Comparison of ENCODE assay signal across 7 mouse cellular contexts in the genomic region with DNA sequence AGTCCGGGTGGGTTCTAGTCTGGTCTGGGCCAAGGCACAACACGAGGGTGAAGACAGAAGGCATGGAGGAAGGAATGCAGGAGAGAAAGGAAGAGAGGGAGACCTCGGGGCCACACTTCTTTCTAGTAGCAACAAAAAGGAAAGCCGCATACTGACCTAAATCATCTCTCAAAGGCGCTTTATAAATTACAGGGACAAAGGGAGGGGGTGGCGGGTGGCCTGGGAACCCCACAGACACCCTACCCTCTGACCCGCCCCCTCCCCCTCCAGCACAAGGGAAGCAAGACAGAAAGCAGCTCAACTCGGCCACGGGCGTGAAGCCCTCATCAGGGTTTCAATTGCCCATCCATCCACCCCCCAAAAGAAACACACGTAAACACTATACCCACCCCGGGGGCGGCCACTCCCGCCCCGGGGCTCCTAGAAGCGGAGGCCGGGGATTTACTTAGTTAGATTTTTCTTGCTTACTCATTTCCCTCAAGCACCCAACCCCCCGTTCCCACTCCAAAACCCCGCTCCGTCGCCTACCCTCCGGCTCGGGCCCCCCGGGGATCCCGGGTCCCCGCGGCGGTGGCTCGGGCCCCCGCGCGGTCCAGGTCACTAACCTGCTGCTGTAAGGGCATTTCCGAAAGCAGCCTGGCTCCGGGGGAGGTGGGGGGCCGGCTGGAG. TPM values are rescaled to one million over a fixed set of nuclear protein-coding genes. Genes with fewer than 3 reads are reported as not detected.
DNase-seq lines count a peak whose midpoint lies in the region; ATAC-seq and TF ChIP-seq lines count a peak whose summit lies in the region.

No protein-coding gene starts in this region.

- DNase-seq in 3134 (ENCODE audit: extremely low read depth, insufficient read length, low spot score) = peak; percentile 69
- DNase-seq in B cell, adult 2 months = peak; percentile 21 to 48
- DNase-seq in cerebellum, adult 11-12 months = peak; percentile 48
- peak; percentile 34 to 39 for DNase-seq in frontal cortex, postnatal 36 days (ENCODE audit: low spot score in 2 of 2)
- no peak for DNase-seq in liver, postnatal 0 days
- DNase-seq in right cerebral cortex, adult 18-20 months = peak; percentile 49

- H3K9me3 ChIP-seq in kidney, embryonic 15.5 days (replicated peaks) = no peaks in the 10 kb centered on the region
- H3K9me3 ChIP-seq in liver, postnatal 0 days (ENCODE audit: low read length) = no peaks in the 10 kb centered on the region

- TF ChIP-seq EP300 in liver, postnatal 0 days (IDR thresholded peaks at IDR 0.05; ENCODE audit: low read depth) = no peak

- H3K9ac ChIP-seq in kidney, embryonic 15.5 days = peak overlapping the region; percentile 98
- peak overlapping the region; percentile 99 for H3K9ac ChIP-seq in liver, postnatal 0 days (replicated peaks)

- H3K27ac ChIP-seq in kidney, embryonic 15.5 days = peak overlapping the region; percentile 97
- peak overlapping the region; percentile 97 for H3K27ac ChIP-seq in liver, postnatal 0 days (ENCODE audit: low read depth)

- H3K36me3 ChIP-seq in kidney, embryonic 15.5 days = peaks cover 4% of the 10 kb centered on the region; the same call in 1 of the 2 replicates
- no peaks in the 10 kb centered on the region for H3K36me3 ChIP-seq in liver, postnatal 0 days (replicated peaks; ENCODE audit: insufficient read depth, low read length)

- WGBS in kidney, embryonic 15.5 days = 2% methylated on average over 32 of the region's 35 CpGs
- 1% methylated on average over 33 of the region's 35 CpGs for WGBS in liver, postnatal 0 days (ENCODE audit: insufficient replicate concordance)

- ATAC-seq in kidney, embryonic 15.5 days (replicated peaks; ENCODE audit: low FRiP score) = no peak
- no peak for ATAC-seq in liver, postnatal 0 days

- H3K4me3 ChIP-seq in kidney, embryonic 15.5 days (replicated peaks) = peak overlapping the region; percentile 98
- peak overlapping the region; percentile 91 for H3K4me3 ChIP-seq in liver, postnatal 0 days (ENCODE audit: low read depth, low read length)

- TF ChIP-seq CTCF in liver, postnatal 0 days (IDR thresholded peaks at IDR 0.05; ENCODE audit: low read depth) = no peak

- peaks cover 47% of the 10 kb centered on the region for H3K4me1 ChIP-seq in kidney, embryonic 15.5 days
- H3K4me1 ChIP-seq in liver, postnatal 0 days (ENCODE audit: insufficient read depth) = peaks cover 29% of the 10 kb centered on the region

- peak overlapping the region; percentile 83 for H3K4me2 ChIP-seq in kidney, embryonic 15.5 days
- peak overlapping the region; percentile 100 for H3K4me2 ChIP-seq in liver, postnatal 0 days (ENCODE audit: low read depth, low read length)

- no peaks in the 10 kb centered on the region for H3K27me3 ChIP-seq in kidney, embryonic 15.5 days
- no peaks in the 10 kb centered on the region for H3K27me3 ChIP-seq in liver, postnatal 0 days (ENCODE audit: insufficient read depth, low read length)

RNA-seq across cellular contexts. Expression of a gene that starts 2.2 kb away (rescaled TPM):
- polyA plus RNA-seq in kidney, embryonic 15.5 days (2015; fragmentation: Nextera tagmentation; extraction: Ambion mirVana) = 14.6 and 15.4 TPM in 2 replicates
- 2.4 and 2.6 TPM in 2 replicates for polyA plus RNA-seq in liver, postnatal 0 days (2015; fragmentation: Nextera tagmentation; extraction: Ambion mirVana)
